Mouse (Mus musculus): Measurements from ENCODE around the gene Gdf1. TPM values are rescaled to one million over a fixed set of nuclear protein-coding genes. Genes with fewer than 3 reads are reported as not detected.

Gdf1 gene
- total RNA-seq, 1 experiment from 2014 or later, result not detected

DNA sequence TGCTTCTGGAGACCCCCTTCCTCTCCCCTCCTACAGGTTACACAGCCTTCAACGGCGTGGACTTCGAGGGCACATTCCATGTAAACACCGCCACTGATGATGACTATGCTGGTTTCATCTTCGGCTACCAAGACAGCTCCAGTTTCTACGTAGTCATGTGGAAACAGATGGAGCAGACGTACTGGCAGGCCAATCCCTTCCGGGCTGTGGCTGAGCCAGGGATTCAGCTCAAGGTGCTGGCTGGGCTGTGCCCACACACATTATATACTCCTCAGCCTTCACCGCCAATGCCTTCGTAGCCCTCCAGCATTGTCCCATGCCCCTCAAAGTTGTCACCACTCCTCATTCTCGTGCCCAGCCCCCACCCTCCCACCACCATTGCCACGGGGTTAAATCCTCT lies 50.5 kb downstream of the Gdf1 start:
- no peak for ATAC-seq (replicated peaks in 1 of 2; ENCODE audit: insufficient read depth in 1 of 2, low FRiP score in 2 of 2, low TSS enrichment in 1 of 2, low read depth in 1 of 2, poor library complexity in 2 of 2, severe bottlenecking in 2 of 2)

Other genes starting within 250 kb of the Gdf1 start
- 0.31 TPM in 1 of 2 replicates, not detected in the other for gene Hapln4, start 246.4 kb upstream of the Gdf1 start, total RNA-seq (2017)
- not detected in 2 replicates for gene Ncan, start 208.9 kb upstream of the Gdf1 start, total RNA-seq (2017)
- 11.4 and 13.9 TPM in 2 replicates for gene Nr2c2ap, start 198.5 kb upstream of the Gdf1 start, total RNA-seq (2017)
- gene Rfxank, start 190.7 kb upstream of the Gdf1 start, total RNA-seq (2017), result 6.8 and 22.8 TPM in 2 replicates
- gene Borcs8, start 190.3 kb upstream of the Gdf1 start, total RNA-seq (2017), result 39.0 and 43.0 TPM in 2 replicates
- gene Mef2b, start 190.1 kb upstream of the Gdf1 start, total RNA-seq (2017), result 0.25 TPM in 1 of 2 replicates, not detected in the other
- 10.8 and 17.1 TPM in 2 replicates for gene Tmem161a, start 157.5 kb upstream of the Gdf1 start, total RNA-seq (2017)
- gene Slc25a42, start 117.5 kb upstream of the Gdf1 start, total RNA-seq (2017), result 1.9 and 4.2 TPM in 2 replicates
- gene Sugp2, start 95.6 kb upstream of the Gdf1 start, total RNA-seq (2017), result 52.8 and 62.7 TPM in 2 replicates
- 3.4 and 4.3 TPM in 2 replicates for gene Armc6, start 95.4 kb upstream of the Gdf1 start, total RNA-seq (2017)
- 21.1 and 38.2 TPM in 2 replicates for gene Homer3, start 47.0 kb upstream of the Gdf1 start, total RNA-seq (2017)
- 96.3 and 103 TPM in 2 replicates for gene Ddx49, start 27.3 kb upstream of the Gdf1 start, total RNA-seq (2017)
- 63.0 and 75.0 TPM in 2 replicates for gene Cope, start 27.3 kb upstream of the Gdf1 start, total RNA-seq (2017)
- gene Cers1, start 14.0 kb upstream of the Gdf1 start, total RNA-seq (2017), result 1.2 TPM in 1 of 2 replicates, not detected in the other
- 27.1 and 34.1 TPM in 2 replicates for gene Upf1, start 23.5 kb downstream of the Gdf1 start, total RNA-seq (2017)
- gene Comp, start 43.7 kb downstream of the Gdf1 start, total RNA-seq (2017), result 0.44 and 4.1 TPM in 2 replicates
- gene Crtc1, start 109.8 kb downstream of the Gdf1 start, total RNA-seq (2017), result 5.9 and 7.1 TPM in 2 replicates
- gene Klhl26, start 147.2 kb downstream of the Gdf1 start, total RNA-seq (2017), result 7.8 and 7.9 TPM in 2 replicates
- gene Tmem59l, start 157.5 kb downstream of the Gdf1 start, total RNA-seq (2017), result 0.20 TPM in 1 of 2 replicates, not detected in the other
- not detected in 2 replicates for gene Crlf1, start 163.3 kb downstream of the Gdf1 start, total RNA-seq (2017)
- 32.8 and 38.3 TPM in 2 replicates for gene Rex1bd, start 176.9 kb downstream of the Gdf1 start, total RNA-seq (2017)
- 2,498 and 4,881 TPM in 2 replicates for gene Uba52, start 181.0 kb downstream of the Gdf1 start, total RNA-seq (2017)
- 112 and 114 TPM in 2 replicates for gene Fkbp8, start 197.9 kb downstream of the Gdf1 start, total RNA-seq (2017)
- 66.1 and 70.0 TPM in 2 replicates for gene Kxd1, start 198.1 kb downstream of the Gdf1 start, total RNA-seq (2017)
- gene Ell, start 209.6 kb downstream of the Gdf1 start, total RNA-seq (2017), result 9.2 and 14.3 TPM in 2 replicates

Measured in hematopoietic stem cell, adult 5-6 weeks (primary cell).